8 mouse cellular contexts compared by ENCODE assay signal in the genomic region with DNA sequence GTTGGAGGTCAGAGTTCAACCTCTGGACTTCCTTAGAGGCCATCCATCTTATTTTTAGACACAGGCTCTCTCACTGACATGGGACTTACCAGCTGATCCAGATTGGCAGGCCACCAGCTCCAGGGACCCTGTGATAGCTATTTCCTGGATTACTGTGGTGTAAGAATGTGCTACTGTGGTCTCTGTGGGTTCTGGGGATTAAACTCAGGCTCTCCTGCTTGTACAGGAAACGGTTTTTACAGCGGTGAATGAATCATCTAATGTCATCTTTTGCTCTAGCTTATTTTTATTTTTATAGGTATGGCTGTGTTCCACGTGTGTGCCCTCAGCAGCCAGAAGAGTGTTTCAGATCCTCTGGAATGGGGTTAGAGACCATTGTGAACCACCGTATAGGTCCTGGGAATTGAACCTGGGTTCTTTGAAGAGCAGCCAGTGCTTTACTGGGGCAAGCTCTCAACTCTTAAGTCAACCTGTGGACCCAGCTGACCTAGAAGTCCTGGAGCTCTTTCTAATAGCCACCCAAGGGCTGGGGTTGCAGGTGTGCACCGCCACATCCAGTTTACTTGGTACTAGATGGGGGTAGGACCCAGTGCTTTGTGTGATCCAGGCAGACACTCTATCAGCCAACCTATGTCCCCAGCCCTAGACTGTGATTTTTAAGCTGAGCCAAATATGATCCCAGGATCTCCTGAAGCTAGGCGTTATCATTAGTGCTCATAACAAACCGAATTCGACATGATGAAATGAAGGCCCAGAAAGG.
DNase-seq lines count a peak whose midpoint lies in the region; ATAC-seq lines count a peak whose summit lies in the region.

No protein-coding gene starts in this region.

- H3K27me3 ChIP-seq in hindbrain, embryonic 13.5 days, result no peaks in the 10 kb centered on the region
- no peaks in the 10 kb centered on the region for H3K27me3 ChIP-seq in hindbrain, embryonic 10.5 days (ENCODE audit: insufficient read depth, poor library complexity, severe bottlenecking)

- no peak overlapping the region for H3K4me2 ChIP-seq in hindbrain, embryonic 13.5 days

- H3K4me1 ChIP-seq in hindbrain, embryonic 13.5 days (replicated peaks), result peaks cover 27% of the 10 kb centered on the region
- no peaks in the 10 kb centered on the region; the same call in 1 of the 2 replicates for H3K4me1 ChIP-seq in hindbrain, embryonic 10.5 days (replicated peaks)

- no peak overlapping the region for H3K4me3 ChIP-seq in hindbrain, embryonic 13.5 days
- H3K4me3 ChIP-seq in hindbrain, embryonic 10.5 days, result no peak overlapping the region

- H3K27ac ChIP-seq in hindbrain, embryonic 13.5 days, result peak overlapping the region; percentile 64
- no peak overlapping the region for H3K27ac ChIP-seq in hindbrain, embryonic 10.5 days

- no peak for ATAC-seq in hindbrain, embryonic 13.5 days (ENCODE audit: low FRiP score)
- peak; percentile 55 for ATAC-seq in common myeloid progenitor, adult 5-6 weeks (replicated peaks; ENCODE audit: low read depth, poor library complexity, severe bottlenecking)

- 90% methylated on average over 8 of the region's 8 CpGs for WGBS in hindbrain, embryonic 13.5 days
- WGBS in hindbrain, embryonic 10.5 days, result 90% methylated on average over 8 of the region's 8 CpGs

- H3K9ac ChIP-seq in hindbrain, embryonic 13.5 days, result no peak overlapping the region

- no peak for DNase-seq in hindbrain, embryonic 10.5 days (ENCODE audit: low spot score)
- peak; percentile 28 for DNase-seq in induced T-regulatory cell, adult 2 months (ENCODE audit: low read depth)
- DNase-seq in lung, postnatal 4 days, result peak; percentile 34 to 69
- no peak for DNase-seq in gastrocnemius, adult 8-10 months (ENCODE audit: low spot score in 2 of 2)
- no peak for DNase-seq in urinary bladder, postnatal 36 days (ENCODE audit: low spot score in 2 of 2)
- DNase-seq in right cerebral cortex, adult 18-20 months, result no peak

- no peaks in the 10 kb centered on the region for H3K9me3 ChIP-seq in hindbrain, embryonic 13.5 days
- no peaks in the 10 kb centered on the region for H3K9me3 ChIP-seq in hindbrain, embryonic 10.5 days

- H3K36me3 ChIP-seq in hindbrain, embryonic 13.5 days, result peaks cover 31% of the 10 kb centered on the region
- H3K36me3 ChIP-seq in hindbrain, embryonic 10.5 days, result peaks cover 12% of the 10 kb centered on the region

Comparison
In these comparisons a context has a peak if more than half of its experiments do, and no peak if none do; other contexts are left out.
1. DNase-seq: peak in induced T-regulatory cell, adult 2 months (single experiment) and lung, postnatal 4 days (2 of 2); none in hindbrain, embryonic 10.5 days (single experiment), gastrocnemius, adult 8-10 months (0 of 2), urinary bladder, postnatal 36 days (0 of 2) and right cerebral cortex, adult 18-20 months (single experiment).